Mouse (Mus musculus) testis, postnatal 14 days (tissue): Measurements from ENCODE around the gene Bicc1.

Experiments used
- DNase-seq: peaks from one replicate; pipeline ENCODE4 v3.0.0; 2021; ENCODE audit warnings: low spot score

The Bicc1 gene

GRCm38 (mm10) chr10:71052748-71053147 is 106.8 kb downstream of the Bicc1 start:
- no peak for DNase-seq

GRCm38 (mm10) chr10:71052208-71052607 is 107.3 kb downstream of the Bicc1 start:
- no peak for DNase-seq

GRCm38 (mm10) chr10:71050722-71051333 is 108.7 kb downstream of the Bicc1 start:
- no peak for DNase-seq

- peak; percentile 46 for DNase-seq
Measured at GRCm38 (mm10) chr10:71049294-71049693, 110.2 kb downstream of the Bicc1 start.

- DNase-seq = no peak
Measured at GRCm38 (mm10) chr10:71044410-71044809, 115.1 kb downstream of the Bicc1 start.

GRCm38 (mm10) chr10:71041874-71042273 is 117.6 kb downstream of the Bicc1 start:
- DNase-seq = no peak

- DNase-seq = no peak
Measured at GRCm38 (mm10) chr10:71036484-71036883, 123.0 kb downstream of the Bicc1 start.

GRCm38 (mm10) chr10:71028996-71029395 is 130.5 kb downstream of the Bicc1 start:
- DNase-seq = no peak

GRCm38 (mm10) chr10:71028066-71028844 is 131.2 kb downstream of the Bicc1 start:
- no peak for DNase-seq

- DNase-seq = no peak
Measured at GRCm38 (mm10) chr10:71025131-71025894, 134.2 kb downstream of the Bicc1 start.

GRCm38 (mm10) chr10:71024681-71025080 is 134.8 kb downstream of the Bicc1 start:
- DNase-seq = no peak

GRCm38 (mm10) chr10:71023471-71023870 is 136.0 kb downstream of the Bicc1 start:
- DNase-seq = no peak

GRCm38 (mm10) chr10:71020459-71020858 is 139.0 kb downstream of the Bicc1 start:
- no peak for DNase-seq

GRCm38 (mm10) chr10:71019836-71020235 is 139.7 kb downstream of the Bicc1 start:
- DNase-seq = no peak

GRCm38 (mm10) chr10:71009771-71010496 is 149.6 kb downstream of the Bicc1 start:
- no peak for DNase-seq

- no peak for DNase-seq
Measured at GRCm38 (mm10) chr10:71008721-71009120, 150.8 kb downstream of the Bicc1 start.

GRCm38 (mm10) chr10:71007956-71008355 is 151.5 kb downstream of the Bicc1 start:
- DNase-seq = no peak

- DNase-seq = no peak
Measured at GRCm38 (mm10) chr10:71007516-71007915, 152.0 kb downstream of the Bicc1 start.

GRCm38 (mm10) chr10:71007001-71007400 is 152.5 kb downstream of the Bicc1 start:
- no peak for DNase-seq

- DNase-seq = no peak
Measured at GRCm38 (mm10) chr10:71002871-71003270, 156.6 kb downstream of the Bicc1 start.

- no peak for DNase-seq
Measured at GRCm38 (mm10) chr10:71002186-71002585, 157.3 kb downstream of the Bicc1 start.

- DNase-seq = no peak
Measured at GRCm38 (mm10) chr10:70998136-70998535, 161.4 kb downstream of the Bicc1 start.
